Mouse (Mus musculus) lung, adult 18-20 months (tissue): ENCODE data around the gene Mios.

Experiments
- DNase-seq, 2 experiments: peaks; one replicate each; pipeline ENCODE4 v3.0.0; 2022; ENCODE audit warnings: mixed read lengths in 2 of 2

Gene Mios

GRCm38 (mm10) chr6:8278426-8279002, 69.5 kb downstream of the Mios start:
- DNase-seq: no peak

- DNase-seq: no peak
Observed at GRCm38 (mm10) chr6:8283255-8283654, 74.2 kb downstream of the Mios start.

- DNase-seq: peak in 1 of 2 experiments; percentile 5
Observed at GRCm38 (mm10) chr6:8285401-8285960, 76.5 kb downstream of the Mios start.
